Mouse (Mus musculus) gastrocnemius, adult 2 months (tissue): ENCODE results near the gene Zpr1. TPM values are rescaled to one million over a fixed set of nuclear protein-coding genes. Genes with fewer than 3 reads are reported as not detected.
A peak's percentile ranks its signal among the peaks of the same experiment; 100 is the strongest.

ENCODE experiments used
- DNase-seq: peaks from one replicate; pipeline ENCODE4 v3.0.0; 2022
- H3K27ac ChIP-seq: fragments of 200-600 bp; 2 replicates; pipeline ENCODE4 v1.8.1; 2022; ENCODE audit warnings: mild to moderate bottlenecking
- H3K4me3 ChIP-seq: fragments of 200-600 bp; 2 replicates; pipeline ENCODE4 v1.8.1; 2022; ENCODE audit warnings: mild to moderate bottlenecking, moderate library complexity
- CTCF ChIP-seq: fragments of 200-600 bp; IDR thresholded peaks from 2 replicates; pipeline ENCODE4 v1.8.1; 2022; ENCODE audit warnings: antibody characterized with exemption, mild to moderate bottlenecking, moderate library complexity
- intact Hi-C: fragments of 180-260 bp; cut with DNase I; formaldehyde crosslinking; loops from one replicate; pipeline ENCODE4 v1.15.1; 2025
- total RNA-seq, 2 experiments: library from RNA; stranded (reverse); gene quantifications; 2 replicates each; pipeline ENCODE4 v1.2.3; 2021

Gene Zpr1
- total RNA-seq, 2 experiments from 2014 or later = 22.7 to 30.6 TPM

GRCm38 (mm10) chr9:46320461-46320860 is 47.6 kb downstream of the Zpr1 start:
- Histone ChIP-seq H3K4me3 (no peak overlapping the region), H3K27ac (no peak overlapping the region)
- TF ChIP-seq CTCF = no peak
- intact Hi-C loops = no loop called here
- DNase-seq = no peak

- intact Hi-C loops = no loop called here
- TF ChIP-seq CTCF = no peak
Observed at GRCm38 (mm10) chr9:46326694-46327405, 54.0 kb downstream of the Zpr1 start.

GRCm38 (mm10) chr9:46327706-46328571 is 55.1 kb downstream of the Zpr1 start:
- no peak overlapping the region for H3K27ac ChIP-seq
- H3K4me3 ChIP-seq = no peak overlapping the region; the same call in 1 of the 2 replicates
- no peak for DNase-seq
- intact Hi-C loops = no loop called here
- no peak for TF ChIP-seq CTCF

More at GRCm38 (mm10) chr9:46326694-46327405, 54.0 kb downstream of the Zpr1 start:
- H3K27ac ChIP-seq = no peak overlapping the region
- no peak overlapping the region for H3K4me3 ChIP-seq
- no peak for DNase-seq

GRCm38 (mm10) chr9:46328572-46329249 is 55.8 kb downstream of the Zpr1 start:
- H3K4me3 ChIP-seq = peak overlapping the region; percentile 68
- no peak for DNase-seq
- peak overlapping the region; percentile 54 for H3K27ac ChIP-seq
- intact Hi-C loops = no loop called here
- TF ChIP-seq CTCF = no peak

- H3K4me3 ChIP-seq = peak overlapping the region; percentile 68
- intact Hi-C loops = no loop called here
- no peak for DNase-seq
- peak overlapping the region; percentile 54 for H3K27ac ChIP-seq
- TF ChIP-seq CTCF = no peak
Observed at GRCm38 (mm10) chr9:46329250-46329648, 56.4 kb downstream of the Zpr1 start.

GRCm38 (mm10) chr9:46329801-46330585 is 57.1 kb downstream of the Zpr1 start:
- intact Hi-C loops = no loop called here
- DNase-seq = no peak
- Histone ChIP-seq H3K27ac (no peak overlapping the region), H3K4me3 (no peak overlapping the region)
- TF ChIP-seq CTCF = no peak

GRCm38 (mm10) chr9:46330586-46330895 is 57.7 kb downstream of the Zpr1 start:
- DNase-seq = no peak
- intact Hi-C loops = no loop called here
- TF ChIP-seq CTCF = no peak

GRCm38 (mm10) chr9:46331301-46331700 is 58.4 kb downstream of the Zpr1 start:
- TF ChIP-seq CTCF = no peak
- DNase-seq = no peak
- Histone ChIP-seq H3K4me3 (no peak overlapping the region), H3K27ac (no peak overlapping the region)
- intact Hi-C loops = no loop called here

More at GRCm38 (mm10) chr9:46330586-46330895, 57.7 kb downstream of the Zpr1 start:
- no peak overlapping the region for H3K27ac ChIP-seq
- H3K4me3 ChIP-seq = no peak overlapping the region

Other genes starting within 250 kb of the Zpr1 start
- not detected for gene Apoa1, start 44.5 kb upstream of the Zpr1 start, total RNA-seq
- gene Apoc3, start 37.4 kb upstream of the Zpr1 start, total RNA-seq = not detected
- gene Apoa4, start 32.4 kb upstream of the Zpr1 start, total RNA-seq = not detected
- gene Apoa5, start 4.4 kb upstream of the Zpr1 start, total RNA-seq = not detected
- gene Bud13, start 9.9 kb downstream of the Zpr1 start, total RNA-seq = 1 to 10 TPM; 8.4 to 8.5 TPM
- not detected for gene 4931429L15Rik, start 46.9 kb downstream of the Zpr1 start, total RNA-seq